Mouse (Mus musculus) right cerebral cortex, postnatal 14 days (tissue): ENCODE results near the gene Epb41.

Experiments
- DNase-seq: peaks from one replicate; pipeline ENCODE4 v3.0.0; 2022

The Epb41 gene

DNA sequence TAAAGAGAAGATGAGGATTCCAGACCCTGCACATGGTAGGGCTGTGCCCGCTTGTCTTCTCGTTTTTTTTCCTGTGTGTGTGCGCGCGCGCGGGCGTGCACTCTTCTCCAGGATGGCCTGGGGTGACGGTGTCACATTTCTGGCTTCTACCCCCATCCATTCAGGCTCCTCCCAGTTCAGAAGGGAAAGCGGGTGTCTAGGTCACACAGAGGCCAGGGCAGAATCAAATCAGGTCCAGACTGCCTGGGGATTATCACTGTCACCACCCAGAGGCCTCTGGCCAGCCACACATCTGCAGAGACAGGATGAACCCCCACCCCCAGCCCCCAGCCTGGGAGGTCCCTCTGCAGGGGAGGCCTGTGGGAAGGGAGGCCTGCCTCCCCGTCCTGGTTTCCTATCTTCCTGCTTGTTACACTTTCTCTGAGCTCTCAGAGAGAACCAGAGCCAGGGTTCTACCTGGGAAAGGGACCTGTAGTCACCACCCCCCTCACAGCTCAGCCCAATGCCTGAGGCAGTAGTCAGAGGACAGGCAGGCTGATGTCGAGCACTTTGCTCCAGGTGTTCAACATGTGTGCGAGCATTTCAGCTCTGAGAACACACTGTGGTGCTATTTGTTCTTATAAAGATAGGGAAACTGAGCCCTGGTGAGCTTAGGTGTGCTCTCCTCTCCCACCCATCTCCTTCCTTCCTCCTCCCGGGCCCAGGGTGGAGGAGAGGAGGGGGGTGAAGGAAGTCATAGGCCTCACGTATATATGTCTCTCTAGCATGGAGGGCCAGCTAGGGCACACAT, 156.2 kb downstream of the Epb41 start:
- DNase-seq = no peak

DNA sequence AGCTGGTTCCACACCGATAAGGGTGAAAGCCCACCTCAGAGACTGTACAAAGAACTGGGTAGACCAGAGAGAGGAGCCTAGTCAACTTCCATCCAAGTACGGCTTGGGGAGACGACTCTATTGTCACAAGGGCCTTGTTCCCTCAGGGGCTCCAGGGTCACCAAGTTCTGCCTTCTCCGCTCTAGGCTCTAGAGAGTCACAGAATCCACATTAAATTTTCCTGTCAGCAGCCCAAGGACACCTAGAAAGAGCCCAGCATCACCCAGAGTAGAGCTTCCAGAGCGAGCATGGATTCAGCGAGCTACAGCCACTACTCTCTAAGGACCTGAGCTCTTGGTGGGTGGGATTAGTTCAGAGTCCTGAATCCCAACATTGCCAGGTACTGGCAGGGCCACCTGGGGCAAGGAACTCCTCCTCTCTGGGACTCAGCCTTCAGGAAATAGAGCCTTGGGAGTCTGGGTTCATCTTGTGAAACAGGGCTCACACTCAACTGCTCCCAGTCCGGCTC, 157.0 kb downstream of the Epb41 start:
- DNase-seq = no peak

DNA sequence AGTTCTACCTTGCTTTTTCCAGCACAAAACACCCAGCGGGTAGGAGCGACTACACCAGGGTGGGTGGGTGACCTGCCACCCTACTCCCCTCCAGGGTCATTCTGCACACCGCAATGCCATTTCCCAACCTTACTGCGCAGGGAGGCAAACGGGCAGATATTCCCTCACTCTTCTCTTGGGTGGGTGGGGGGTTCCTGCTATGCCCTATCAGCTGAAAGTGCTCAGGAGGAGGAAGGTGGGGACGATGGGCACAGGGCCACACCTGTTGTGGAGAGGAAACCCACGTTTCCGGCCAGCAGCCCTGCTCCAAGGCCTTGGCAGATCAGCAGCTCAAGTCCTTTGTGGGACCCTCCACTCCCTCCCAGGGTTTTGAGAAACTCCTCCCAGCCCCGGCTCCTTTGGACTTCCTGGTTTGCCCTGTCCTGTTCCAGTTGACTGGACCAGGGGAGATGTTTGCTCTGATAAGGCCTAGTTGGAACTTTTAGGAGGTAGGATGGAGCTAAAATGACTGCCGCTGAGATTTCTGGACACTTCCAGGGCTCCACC, 158.0 kb downstream of the Epb41 start:
- no peak for DNase-seq

DNA sequence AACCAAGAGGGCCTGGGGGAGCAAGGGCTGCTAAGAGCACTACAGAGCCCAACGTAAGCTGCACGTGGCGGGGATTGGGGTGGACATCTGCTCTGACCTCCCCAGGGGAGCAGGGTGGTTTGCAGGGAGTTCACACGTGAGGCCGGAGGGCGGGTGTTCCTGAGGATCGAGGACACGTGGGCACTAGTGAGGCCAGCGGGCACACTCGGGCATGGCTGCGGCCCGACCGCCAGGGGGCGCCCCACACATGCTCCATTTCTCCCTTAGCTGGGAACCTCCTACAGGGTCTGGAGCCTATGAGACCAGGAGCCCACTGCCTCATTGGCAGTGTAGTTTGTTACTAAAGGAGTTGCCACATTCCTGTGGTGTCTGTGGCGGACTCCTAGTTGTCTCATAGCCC, 158.7 kb downstream of the Epb41 start:
- DNase-seq = peak; percentile 75

DNA sequence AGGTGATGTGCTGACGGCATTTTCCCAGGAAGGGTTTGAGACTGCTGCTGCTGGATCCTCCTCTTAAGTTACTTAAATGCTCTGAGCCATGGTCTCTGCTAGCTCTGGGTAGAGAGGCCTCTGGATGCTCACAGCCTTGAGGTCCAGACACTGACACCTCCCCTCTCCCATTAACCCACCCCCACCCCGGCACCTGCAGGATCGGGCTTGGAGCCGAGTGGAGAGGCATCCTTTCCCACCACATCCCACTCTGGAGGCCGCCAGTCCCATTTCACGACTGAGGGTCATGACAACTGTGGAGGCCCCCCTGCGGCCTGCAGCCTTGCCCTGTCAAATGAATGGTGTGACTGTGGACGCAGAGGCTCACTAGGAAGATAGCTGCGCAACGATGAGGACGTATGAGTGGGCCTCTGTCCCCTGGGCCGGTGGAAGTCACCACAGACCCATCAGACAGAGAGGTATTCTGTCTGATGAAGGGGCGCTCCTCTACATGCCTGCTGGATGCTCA, 159.2 kb downstream of the Epb41 start:
- no peak for DNase-seq

DNA sequence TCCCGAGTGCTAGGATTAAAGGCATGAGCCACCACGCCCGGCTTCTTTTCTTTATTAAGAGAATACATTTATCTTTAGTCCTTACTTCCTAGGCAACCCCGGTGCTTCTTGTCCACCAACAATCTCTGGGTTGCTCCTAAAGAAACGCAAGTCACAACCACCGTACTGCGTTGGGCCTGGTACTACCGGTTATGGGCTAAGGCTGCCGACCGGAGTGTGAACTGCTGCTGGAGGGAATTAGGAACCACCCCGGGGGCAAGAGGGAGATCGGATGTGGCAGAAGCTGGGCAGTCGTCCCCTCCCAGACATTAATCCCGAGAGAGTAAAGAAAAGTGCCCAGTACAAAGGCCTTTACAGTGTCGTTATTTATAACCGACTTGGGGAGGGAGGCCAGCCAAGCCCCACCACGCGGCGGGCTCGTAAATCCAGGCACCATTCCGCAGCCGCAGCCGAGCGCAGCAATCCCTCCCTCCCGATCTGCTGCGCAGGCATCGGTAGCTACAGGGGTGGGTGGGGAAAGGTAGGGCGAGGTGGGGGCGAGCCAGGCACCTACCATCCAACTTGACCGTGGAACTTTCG, 160.1 kb downstream of the Epb41 start:
- no peak for DNase-seq

DNA sequence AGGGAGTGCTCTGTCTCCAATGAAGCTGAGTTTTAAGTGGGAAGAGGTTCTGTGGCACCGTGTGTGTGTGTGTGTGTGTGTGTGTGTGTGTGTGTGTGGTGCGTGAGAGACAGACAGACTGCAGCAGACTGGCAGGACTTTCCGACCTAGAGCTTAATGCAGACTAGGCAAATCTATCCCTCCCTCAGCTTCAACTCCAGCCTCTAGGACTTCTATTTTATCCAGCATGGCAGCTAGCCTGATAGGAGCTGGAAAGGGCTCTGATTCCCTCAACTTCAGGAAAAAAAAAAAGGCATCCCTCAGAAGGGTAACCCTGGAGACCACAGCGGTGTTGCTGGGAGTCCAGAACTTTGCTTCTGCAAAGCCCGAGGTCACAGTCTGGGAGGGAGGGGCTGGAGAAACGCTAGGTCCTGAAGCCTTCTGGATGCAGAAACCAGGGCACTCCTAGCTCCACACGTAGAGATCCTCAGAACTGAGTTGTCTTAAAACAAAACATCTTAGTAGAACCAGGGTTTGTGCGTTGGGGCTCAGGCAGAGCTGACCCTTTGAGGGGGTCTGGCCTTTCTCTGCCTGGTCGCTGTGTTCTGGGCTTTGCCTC, 161.0 kb downstream of the Epb41 start:
- no peak for DNase-seq

DNA sequence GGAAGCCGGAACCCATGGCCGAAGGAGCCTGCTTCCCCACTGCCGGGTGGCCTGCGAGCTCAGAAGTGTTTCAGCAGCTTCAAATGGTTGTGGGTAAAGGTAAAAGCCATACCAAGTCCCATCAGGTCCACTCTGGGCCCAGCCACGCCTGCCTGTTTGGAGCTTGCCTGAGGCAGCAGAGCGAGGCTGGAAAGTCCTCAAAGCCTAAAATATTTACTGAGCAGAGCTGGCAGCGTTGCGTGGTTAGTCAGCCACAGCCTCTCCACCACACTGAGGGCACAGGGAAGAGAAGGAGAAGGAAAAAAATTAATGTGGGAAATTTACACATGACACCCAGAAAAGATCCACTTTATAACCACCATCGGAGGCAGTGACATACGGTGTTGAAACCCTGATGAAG, 161.6 kb downstream of the Epb41 start:
- no peak for DNase-seq

DNA sequence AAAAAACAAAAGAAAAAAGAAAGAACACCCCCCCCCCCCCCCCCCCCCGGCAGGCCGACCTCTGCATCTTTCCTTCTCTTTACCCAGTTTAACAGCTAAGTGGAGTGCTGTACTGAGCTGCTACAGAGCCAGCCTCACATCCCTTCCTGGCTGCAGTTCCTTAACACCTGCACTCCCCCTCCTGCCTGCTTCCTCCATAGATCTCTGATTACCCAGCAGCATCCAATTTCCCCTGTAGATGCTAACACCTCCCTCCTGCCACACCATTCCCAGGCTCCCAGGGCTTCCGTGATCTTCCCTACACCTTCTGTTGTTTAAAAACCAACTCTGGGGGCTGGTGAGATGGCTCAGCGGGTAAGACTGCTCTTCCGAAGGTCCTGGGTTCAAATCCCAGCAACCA, 163.6 kb downstream of the Epb41 start:
- no peak for DNase-seq

DNA sequence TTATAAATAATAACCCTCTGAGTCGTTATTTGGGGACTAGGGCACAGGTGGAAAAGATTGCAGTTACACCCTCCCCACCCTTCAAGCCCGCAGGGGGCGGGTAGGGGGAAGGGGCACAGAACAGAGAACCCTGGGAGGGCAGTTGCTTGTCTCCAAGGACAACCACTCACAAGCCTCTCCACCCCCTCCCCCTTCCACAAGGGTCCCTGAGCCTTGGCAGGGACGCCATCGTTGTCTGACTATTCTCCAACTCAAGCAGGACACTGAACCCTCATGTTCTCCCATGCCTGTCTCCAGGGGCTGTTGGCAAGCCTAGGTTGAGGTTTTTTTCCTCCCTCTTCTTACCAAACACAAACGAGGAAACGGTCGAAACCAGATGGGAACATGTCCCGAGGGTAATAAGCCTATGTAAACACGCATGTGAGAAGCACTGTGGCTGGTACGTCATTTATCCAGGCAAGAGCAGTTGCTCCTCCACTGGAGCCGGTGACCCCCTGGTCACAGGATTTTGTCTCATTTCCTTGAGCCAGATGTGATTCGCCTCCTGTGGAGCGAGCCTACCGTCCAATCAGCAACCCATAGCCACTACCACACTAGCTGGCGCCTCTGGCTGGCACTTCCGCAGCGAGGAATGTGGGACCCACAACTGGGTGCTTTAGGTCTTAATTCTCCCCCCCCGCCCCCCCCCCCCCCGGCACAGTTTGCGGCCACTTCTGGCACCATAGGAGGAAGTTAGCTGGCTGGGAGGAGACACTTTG, 164.7 kb downstream of the Epb41 start:
- no peak for DNase-seq

DNA sequence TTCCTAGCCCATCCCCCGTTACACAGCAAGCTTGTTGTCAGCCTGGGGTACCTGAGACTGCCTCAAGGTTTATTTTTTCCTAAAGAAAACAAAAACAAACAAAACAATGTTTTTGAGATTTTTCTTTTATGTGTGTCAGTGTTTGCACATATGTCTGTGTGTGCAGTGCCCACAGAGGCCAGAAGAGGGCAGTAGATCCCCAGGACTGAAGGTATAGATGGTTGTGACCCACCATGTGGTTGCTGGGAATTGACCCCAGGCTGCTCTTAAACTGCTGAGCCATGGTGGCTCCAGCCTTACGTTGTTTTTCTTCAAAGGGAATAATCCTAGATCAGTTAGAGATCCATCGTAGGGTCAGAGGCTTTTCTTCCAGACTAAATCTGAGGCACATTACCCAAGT, 167.2 kb downstream of the Epb41 start:
- DNase-seq = no peak

DNA sequence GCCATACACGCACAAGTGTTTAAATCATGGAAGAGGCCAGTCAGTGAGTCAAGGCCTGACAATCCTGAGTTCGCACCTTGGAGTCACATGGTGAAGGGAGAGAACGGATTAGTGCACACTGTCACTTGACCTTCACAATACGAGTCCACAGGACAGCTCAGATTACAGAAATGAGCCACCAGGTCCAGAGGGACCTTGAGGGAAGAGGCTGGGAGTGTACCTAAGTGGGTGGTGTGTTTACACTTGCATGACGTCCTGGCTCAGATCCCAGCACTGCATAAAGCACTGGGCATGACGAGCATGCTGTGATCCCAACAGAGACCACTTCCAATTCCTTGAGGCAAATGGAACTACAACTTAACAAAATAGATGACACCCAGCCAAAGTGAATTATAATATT, 168.7 kb downstream of the Epb41 start:
- DNase-seq = no peak

DNA sequence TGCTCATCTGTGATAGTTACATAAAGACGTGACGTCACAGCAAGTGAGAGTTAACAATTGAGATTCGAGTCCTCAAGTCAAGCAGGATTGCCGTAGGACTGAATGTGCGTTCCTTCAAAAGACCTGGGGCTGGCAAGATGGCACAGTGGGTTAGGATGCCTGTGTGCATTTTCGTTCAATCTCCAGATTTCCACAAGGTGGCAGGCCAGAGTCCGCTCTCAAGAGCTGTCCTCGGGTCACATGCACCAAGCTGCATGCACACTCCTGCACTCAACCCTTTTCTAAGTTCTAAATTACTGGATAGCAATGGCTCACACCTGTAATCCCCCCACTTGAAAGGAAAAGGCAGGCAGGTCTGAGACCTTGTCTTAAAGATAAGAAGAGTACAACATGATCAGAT, 170.6 kb downstream of the Epb41 start:
- DNase-seq = peak; percentile 66

DNA sequence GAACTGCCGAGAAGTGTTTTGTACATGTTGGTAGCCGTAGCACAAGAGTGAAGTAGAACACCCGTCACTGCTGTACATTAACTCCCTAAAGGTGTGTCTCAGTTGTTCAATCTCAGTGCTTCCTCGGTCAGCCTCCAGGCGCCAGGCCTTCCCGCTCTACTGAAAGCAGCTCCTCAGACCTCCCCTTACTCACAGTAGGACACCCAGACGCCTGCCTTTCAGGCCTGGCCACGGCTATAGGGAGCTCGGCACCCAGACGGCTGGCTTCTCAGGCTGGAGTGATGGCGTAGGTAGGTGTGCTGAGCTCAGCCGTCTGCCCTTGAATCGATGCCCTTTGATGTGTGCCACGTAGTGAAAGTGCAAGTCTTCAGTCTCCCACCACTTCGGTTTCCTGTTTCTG, 174.0 kb downstream of the Epb41 start:
- DNase-seq = no peak

DNA sequence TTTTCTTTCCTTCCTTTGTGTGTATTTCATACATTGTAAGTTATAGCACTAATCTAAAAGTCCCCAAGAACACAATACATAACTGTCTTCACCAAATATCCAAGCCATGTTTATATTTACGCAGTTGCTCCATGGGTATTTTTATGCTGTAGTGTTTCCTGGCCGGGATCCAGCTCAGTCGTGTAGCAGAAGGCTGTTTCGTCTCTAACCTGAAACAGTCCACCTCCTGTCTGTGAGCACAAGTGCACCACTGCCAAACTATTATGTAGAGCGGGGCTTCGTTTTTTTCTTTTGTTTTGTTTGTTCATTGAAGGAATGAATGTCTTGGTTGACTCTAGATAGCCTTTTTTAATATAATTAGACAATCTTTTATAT, 176.0 kb downstream of the Epb41 start:
- DNase-seq = no peak

DNA sequence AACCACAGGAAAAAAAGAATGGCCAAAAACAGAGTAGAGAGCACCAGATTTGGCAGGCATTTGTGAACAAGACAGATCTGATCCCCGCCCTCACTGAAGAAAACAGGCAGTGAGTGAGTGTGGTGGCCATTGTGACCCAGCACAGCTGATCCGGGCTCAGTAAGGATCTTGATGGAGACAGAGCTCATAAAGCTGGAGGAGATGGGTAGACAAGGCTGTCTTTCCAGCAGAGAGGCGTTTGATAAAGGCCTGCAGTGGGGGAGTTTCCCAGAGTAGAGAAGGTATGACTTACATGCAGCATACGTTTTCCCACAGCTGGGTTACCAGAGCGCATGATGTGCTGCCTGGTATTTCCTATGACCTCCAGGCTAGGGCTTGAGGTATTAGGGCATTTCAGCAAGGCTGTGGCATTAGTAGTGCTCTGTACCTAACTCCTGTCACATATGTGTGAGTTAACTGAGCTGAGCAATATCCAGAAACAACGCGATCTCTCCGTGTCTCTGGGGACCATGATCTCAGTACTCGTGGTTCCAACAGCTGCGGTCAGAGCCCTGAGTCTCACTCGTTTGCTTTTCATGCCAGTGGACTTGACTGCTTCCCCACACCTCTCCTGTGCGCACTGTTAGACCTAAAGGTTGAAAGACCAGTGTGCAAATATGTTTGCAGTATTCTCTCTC, 176.5 kb downstream of the Epb41 start:
- DNase-seq = no peak

DNA sequence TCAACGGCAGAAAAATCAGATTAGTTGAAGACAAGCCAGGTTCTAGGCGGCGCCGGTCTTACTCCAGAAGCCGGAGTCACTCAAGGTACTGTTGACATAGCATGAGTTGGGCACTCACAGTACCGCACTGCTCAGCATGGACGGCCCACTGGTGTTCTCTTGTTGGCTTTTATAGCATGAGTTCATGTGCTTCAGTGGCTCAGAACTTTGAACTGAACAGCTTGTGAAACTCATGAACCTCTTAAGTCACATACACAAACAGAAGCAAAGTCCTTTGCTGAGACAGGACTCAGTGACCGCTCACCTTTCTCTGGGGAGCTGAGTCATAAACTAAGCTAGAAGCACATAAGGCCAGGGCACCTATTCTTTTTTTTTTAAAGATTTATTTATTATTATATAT, 177.3 kb downstream of the Epb41 start:
- DNase-seq = no peak

DNA sequence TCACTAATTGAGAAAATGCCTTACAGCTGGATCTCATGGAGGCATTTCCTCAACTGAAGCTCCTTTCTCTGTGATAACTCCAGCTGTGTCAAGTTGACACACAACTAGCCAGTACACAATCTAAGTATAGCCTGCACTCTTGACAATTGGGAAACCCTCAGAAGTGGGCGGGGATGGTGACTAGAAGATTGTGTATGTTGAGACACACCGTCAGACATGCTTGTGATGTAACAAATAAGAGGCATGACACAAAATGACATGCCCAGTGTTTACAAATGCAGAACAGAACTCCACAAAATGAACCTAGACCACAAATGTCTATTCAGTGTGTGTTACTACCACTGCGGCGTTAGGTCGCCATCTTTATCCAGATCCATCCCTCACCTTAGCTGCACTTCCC, 178.0 kb downstream of the Epb41 start:
- no peak for DNase-seq

DNA sequence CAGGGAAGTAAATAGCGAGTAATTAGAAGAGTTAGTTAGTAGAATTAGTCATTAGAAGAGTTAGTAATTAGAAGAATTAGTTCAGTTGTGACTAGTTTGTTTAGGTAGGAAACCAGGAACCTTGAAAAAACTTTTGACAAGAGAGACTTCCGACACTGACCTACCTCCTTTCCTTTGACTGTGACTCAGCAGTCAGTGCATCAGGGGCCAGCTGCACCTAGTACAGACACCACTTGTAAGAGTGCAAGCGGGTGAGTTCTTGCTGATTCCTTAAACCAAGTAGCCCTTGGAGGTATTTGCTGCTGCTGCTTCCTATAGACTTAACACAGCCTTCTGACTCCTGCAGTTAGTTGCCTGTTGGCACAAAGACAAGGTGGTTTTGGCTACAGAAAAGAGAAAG, 184.4 kb downstream of the Epb41 start:
- no peak for DNase-seq

DNA sequence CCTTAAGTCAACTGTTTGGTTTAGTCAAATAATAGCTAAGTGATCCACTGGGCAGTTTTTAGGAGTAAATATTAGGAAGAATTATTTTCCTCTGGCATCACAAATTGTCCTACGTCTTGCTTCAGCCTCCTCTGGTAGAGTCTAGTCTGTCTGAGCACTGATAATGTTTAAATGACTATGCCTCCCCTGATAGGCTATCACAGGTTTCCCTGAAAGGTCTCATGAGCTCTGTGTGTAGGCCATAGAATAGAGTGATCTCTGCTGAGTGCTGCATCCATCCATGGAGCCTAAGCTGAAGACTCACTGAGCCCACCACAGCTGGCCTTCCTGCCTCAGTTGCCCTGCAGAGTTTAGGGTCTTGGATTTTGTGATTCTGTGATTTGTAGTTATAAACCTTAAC, 186.6 kb downstream of the Epb41 start:
- DNase-seq = no peak

DNA sequence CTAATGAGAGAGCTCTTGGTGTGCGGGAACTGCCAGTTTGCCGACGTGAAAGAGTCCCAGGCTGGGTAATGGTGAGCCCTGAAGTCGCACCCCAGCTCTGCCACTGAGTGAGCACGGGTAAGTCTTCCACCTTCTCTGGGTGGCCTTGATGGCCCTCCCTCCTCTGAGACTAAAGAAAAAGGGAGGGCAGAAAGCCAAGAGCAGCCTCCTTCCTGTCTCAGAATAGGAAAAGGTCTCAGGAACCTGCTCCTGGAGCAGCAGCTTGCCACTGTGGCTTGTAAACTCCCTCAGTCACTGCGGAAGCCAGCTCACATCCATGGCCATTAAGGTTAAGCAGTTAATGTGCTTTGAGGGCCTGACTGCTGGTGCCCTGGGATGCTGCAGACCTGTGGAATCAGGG, 189.7 kb downstream of the Epb41 start:
- DNase-seq = no peak

DNA sequence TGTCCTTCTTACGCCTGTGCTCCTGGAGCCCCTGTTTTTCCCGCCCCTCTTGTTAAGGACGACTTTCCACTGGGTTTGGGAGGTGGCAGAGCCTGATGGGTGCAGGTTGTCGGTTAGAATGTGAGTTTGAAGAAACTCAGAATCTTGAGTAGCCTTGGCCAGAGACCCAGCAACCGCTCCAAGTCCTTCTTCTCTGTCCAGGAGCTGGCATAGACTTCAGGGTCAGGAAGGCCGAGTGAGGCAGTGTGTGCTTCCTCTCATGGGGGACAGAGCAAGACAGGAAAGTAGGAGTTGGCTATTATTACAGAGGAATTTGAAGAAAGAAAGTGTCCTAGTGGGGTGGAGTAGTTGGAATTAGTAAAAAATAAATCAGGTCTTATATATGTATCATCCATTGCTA, 191.6 kb downstream of the Epb41 start:
- DNase-seq = no peak

DNA sequence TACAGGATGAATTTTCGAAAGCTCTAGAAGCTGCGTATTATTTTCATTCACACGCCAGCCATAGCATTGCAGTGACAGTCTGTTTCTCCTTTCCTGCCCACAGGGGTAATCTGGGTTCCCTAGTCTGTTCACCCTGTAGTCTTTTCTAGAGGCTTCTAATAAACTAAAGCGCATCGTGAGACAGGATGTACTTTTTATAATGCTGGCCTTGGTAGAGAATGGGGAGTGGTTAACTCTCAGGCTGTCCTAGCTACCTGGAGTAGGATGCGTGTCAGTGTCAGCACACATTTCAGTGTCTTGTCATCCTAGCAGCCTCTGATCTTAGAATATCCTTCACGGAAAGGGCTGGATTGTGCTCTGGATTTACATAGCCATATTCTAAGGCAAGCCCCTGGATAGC, 193.8 kb downstream of the Epb41 start:
- no peak for DNase-seq
